Mouse (Mus musculus) neural tube, embryonic 11.5 days (tissue): ENCODE measurements around the gene Gm49325. TPM values are rescaled to one million over a fixed set of nuclear protein-coding genes. Genes with fewer than 3 reads are reported as not detected.

Experiments
- ATAC-seq: fragments of 200-750 bp; cut with Nextera tagmentation; 2 replicates; pipeline ENCODE4 v1.8.0; 2017; ENCODE audit warnings: moderate number of reproducible peaks, mild to moderate bottlenecking, moderate TSS enrichment, moderate library complexity; ENCODE audit not compliant: insufficient read depth, low FRiP score, low TSS enrichment
- DNase-seq: peaks from one replicate; pipeline ENCODE4 v3.0.0-alpha.2; 2015; ENCODE audit warnings: low spot score
- H3K27ac ChIP-seq: fragments of 300-500 bp; sonication (generic); 2 replicates; pipeline ENCODE4 v1.5.1; 2014; ENCODE audit warnings: low read depth, mild to moderate bottlenecking, low read length
- H3K27me3 ChIP-seq: fragments of 300-500 bp; sonication (generic); 2 replicates; pipeline ENCODE4 v1.6.1; 2014; ENCODE audit warnings: mild to moderate bottlenecking, low read length, mixed read lengths; ENCODE audit not compliant: control insufficient read depth, insufficient read depth
- H3K36me3 ChIP-seq: fragments of 300-500 bp; sonication (generic); 2 replicates; pipeline ENCODE4 v1.6.1; 2014; ENCODE audit warnings: mild to moderate bottlenecking, low read length, moderate library complexity, mixed read lengths; ENCODE audit not compliant: control insufficient read depth, insufficient read depth
- H3K4me1 ChIP-seq: fragments of 300-500 bp; sonication (generic); 2 replicates; pipeline ENCODE4 v1.6.1; 2014; ENCODE audit warnings: low read length, mixed read lengths; ENCODE audit not compliant: control insufficient read depth, insufficient read depth
- H3K4me2 ChIP-seq: fragments of 300-500 bp; sonication (generic); 2 replicates; pipeline ENCODE4 v1.6.1; 2014; ENCODE audit warnings: low read depth, mild to moderate bottlenecking, moderate library complexity
- H3K4me3 ChIP-seq: fragments of 300-500 bp; sonication (generic); 2 replicates; pipeline ENCODE4 v1.5.1; 2014; ENCODE audit warnings: low read depth, low read length
- H3K9ac ChIP-seq: fragments of 300-500 bp; sonication (generic); 2 replicates; pipeline ENCODE4 v1.6.1; 2014; ENCODE audit warnings: mild to moderate bottlenecking, low read length
- H3K9me3 ChIP-seq: fragments of 300-500 bp; sonication (generic); 2 replicates; pipeline ENCODE4 v1.6.1; 2016; ENCODE audit warnings: low read length; ENCODE audit not compliant: control insufficient read depth
- WGBS: fragments of 180-500 bp; shearing (Covaris S2); extraction: QIAGEN DNeasy Blood & Tissue Kit; methylation state at CpG from one replicate; pipeline ENCODE4 v1.1.7; 2014; 5-methylcytosine and 5-hydroxymethylcytosine counted together
- polyA plus RNA-seq: library from polyadenylated mRNA; unstranded; fragments of >200 nt; fragmentation: Nextera tagmentation; extraction: Ambion mirVana; gene quantifications from 2 replicates; pipeline ENCODE4 v1.2.1, GENCODE M21; 2014

The Gm49325 gene
- polyA plus RNA-seq, 1 experiment from 2014 or later, result 1.4 TPM

- no peak overlapping the region for H3K27ac ChIP-seq
- no peak overlapping the region for H3K9ac ChIP-seq
- peaks cover 20% of the 10 kb centered on the region for H3K36me3 ChIP-seq
- no peak overlapping the region for H3K4me3 ChIP-seq
- 93% methylated on average over 5 of the region's 5 CpGs for WGBS
- no peak overlapping the region for H3K4me2 ChIP-seq
- ATAC-seq (no peak), DNase-seq (no peak)
- H3K9me3 ChIP-seq, result no peaks in the 10 kb centered on the region
- no peaks in the 10 kb centered on the region for H3K27me3 ChIP-seq
- H3K4me1 ChIP-seq, result no peaks in the 10 kb centered on the region
These were observed 39.6 kb downstream of the Gm49325 start for GRCm38 (mm10) chr10:77645571-77645970.

GRCm38 (mm10) chr10:77647461-77647860 lies 41.5 kb downstream of the Gm49325 start:
- Histone ChIP-seq H3K9me3 (no peaks in the 10 kb centered on the region), H3K4me2 (no peak overlapping the region), H3K36me3 (peaks cover 17% of the 10 kb centered on the region), H3K4me3 (no peak overlapping the region), H3K9ac (no peak overlapping the region), H3K4me1 (no peaks in the 10 kb centered on the region), H3K27ac (no peak overlapping the region), H3K27me3 (no peaks in the 10 kb centered on the region)
- no peak for DNase-seq
- ATAC-seq, result no peak
- WGBS, result 82% methylated on average over 1 of the region's 1 CpGs

- DNase-seq, result no peak
- Histone ChIP-seq H3K9ac (no peak overlapping the region), H3K27me3 (no peaks in the 10 kb centered on the region), H3K36me3 (peaks cover 15% of the 10 kb centered on the region), H3K4me1 (no peaks in the 10 kb centered on the region), H3K9me3 (no peaks in the 10 kb centered on the region), H3K27ac (no peak overlapping the region), H3K4me3 (no peak overlapping the region), H3K4me2 (no peak overlapping the region)
- ATAC-seq, result no peak
- 90% methylated on average over 8 of the region's 8 CpGs for WGBS
These were observed 41.9 kb downstream of the Gm49325 start for GRCm38 (mm10) chr10:77647901-77648300.

GRCm38 (mm10) chr10:77652046-77652445 lies 46.0 kb downstream of the Gm49325 start:
- 89% methylated on average over 9 of the region's 9 CpGs for WGBS
- Histone ChIP-seq H3K36me3 (no peaks in the 10 kb centered on the region), H3K4me2 (no peak overlapping the region), H3K4me1 (no peaks in the 10 kb centered on the region), H3K9ac (no peak overlapping the region), H3K27me3 (no peaks in the 10 kb centered on the region), H3K9me3 (no peaks in the 10 kb centered on the region), H3K27ac (no peak overlapping the region), H3K4me3 (no peak overlapping the region)
- ATAC-seq (no peak), DNase-seq (no peak)

- Histone ChIP-seq H3K27me3 (no peaks in the 10 kb centered on the region), H3K4me3 (no peak overlapping the region), H3K36me3 (no peaks in the 10 kb centered on the region), H3K9me3 (no peaks in the 10 kb centered on the region; the same call in 1 of the 2 replicates), H3K9ac (no peak overlapping the region), H3K4me1 (no peaks in the 10 kb centered on the region), H3K27ac (no peak overlapping the region), H3K4me2 (no peak overlapping the region)
- WGBS, result 72% methylated on average over 15 of the region's 15 CpGs
- DNase-seq (no peak), ATAC-seq (no peak)
These were observed 52.4 kb downstream of the Gm49325 start for GRCm38 (mm10) chr10:77658286-77658994.

GRCm38 (mm10) chr10:77663949-77664665 lies 58.1 kb downstream of the Gm49325 start:
- no peak overlapping the region for H3K4me3 ChIP-seq
- no peaks in the 10 kb centered on the region for H3K36me3 ChIP-seq
- no peak overlapping the region for H3K27ac ChIP-seq
- no peak for DNase-seq
- no peak overlapping the region; the same call in 1 of the 2 replicates for H3K4me2 ChIP-seq
- WGBS, result 44% methylated on average over 43 of the region's 43 CpGs
- H3K4me1 ChIP-seq, result no peaks in the 10 kb centered on the region
- no peaks in the 10 kb centered on the region; the same call in 1 of the 2 replicates for H3K9me3 ChIP-seq
- H3K27me3 ChIP-seq, result no peaks in the 10 kb centered on the region
- H3K9ac ChIP-seq, result no peak overlapping the region
- ATAC-seq, result no peak

GRCm38 (mm10) chr10:77666342-77666741 lies 60.3 kb downstream of the Gm49325 start:
- ATAC-seq, result no peak
- WGBS, result 77% methylated on average over 8 of the region's 8 CpGs

GRCm38 (mm10) chr10:77667402-77667801 lies 61.4 kb downstream of the Gm49325 start:
- DNase-seq (no peak), ATAC-seq (no peak)
- H3K9ac ChIP-seq, result no peak overlapping the region
- WGBS, result 87% methylated on average over 4 of the region's 4 CpGs
- no peak overlapping the region for H3K27ac ChIP-seq
- H3K36me3 ChIP-seq, result no peaks in the 10 kb centered on the region
- no peaks in the 10 kb centered on the region for H3K27me3 ChIP-seq
- H3K4me3 ChIP-seq, result no peak overlapping the region
- H3K9me3 ChIP-seq, result no peaks in the 10 kb centered on the region
- no peaks in the 10 kb centered on the region for H3K4me1 ChIP-seq
- H3K4me2 ChIP-seq, result no peak overlapping the region

More at GRCm38 (mm10) chr10:77666342-77666741, 60.3 kb downstream of the Gm49325 start:
- DNase-seq, result no peak
- H3K36me3 ChIP-seq, result no peaks in the 10 kb centered on the region
- no peak overlapping the region for H3K27ac ChIP-seq
- no peaks in the 10 kb centered on the region for H3K4me1 ChIP-seq
- H3K4me2 ChIP-seq, result no peak overlapping the region
- no peaks in the 10 kb centered on the region for H3K9me3 ChIP-seq
- H3K9ac ChIP-seq, result no peak overlapping the region
- H3K4me3 ChIP-seq, result no peak overlapping the region
- no peaks in the 10 kb centered on the region for H3K27me3 ChIP-seq

- DNase-seq (no peak), ATAC-seq (no peak)
- 80% methylated on average over 4 of the region's 4 CpGs for WGBS
These were observed 64.7 kb downstream of the Gm49325 start for GRCm38 (mm10) chr10:77670710-77671109.

More at GRCm38 (mm10) chr10:77670710-77671109, 64.7 kb downstream of the Gm49325 start:
- no peaks in the 10 kb centered on the region for H3K9me3 ChIP-seq
- H3K27me3 ChIP-seq, result no peaks in the 10 kb centered on the region
- no peak overlapping the region for H3K4me3 ChIP-seq
- no peak overlapping the region for H3K4me2 ChIP-seq
- H3K9ac ChIP-seq, result no peak overlapping the region
- H3K36me3 ChIP-seq, result no peaks in the 10 kb centered on the region
- H3K4me1 ChIP-seq, result no peaks in the 10 kb centered on the region
- no peak overlapping the region for H3K27ac ChIP-seq
